Comparison of ENCODE assay signal across 16 mouse cellular contexts in the genomic region with DNA sequence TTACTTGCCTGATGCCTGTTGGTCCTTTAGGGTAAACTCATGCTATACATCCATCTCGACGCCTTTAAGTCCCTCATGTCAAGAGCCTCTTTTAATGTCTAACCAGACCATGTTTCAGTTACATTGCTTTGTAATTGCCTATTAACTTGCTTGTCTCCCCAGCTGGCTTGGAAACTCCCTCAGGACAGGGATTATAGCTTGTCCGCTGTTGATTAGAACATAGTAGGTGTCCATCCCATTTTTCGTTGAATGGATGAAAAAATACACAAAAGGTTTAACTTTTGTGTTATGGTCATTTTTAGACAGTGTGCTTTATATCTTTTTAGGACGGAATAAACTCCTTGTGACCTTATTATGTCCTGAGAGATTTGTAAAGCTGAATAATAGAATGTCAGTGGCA. TPM values are rescaled to one million over a fixed set of nuclear protein-coding genes. Genes with fewer than 3 reads are reported as not detected.
DNase-seq lines count a peak whose midpoint lies in the region; ATAC-seq and TF ChIP-seq lines count a peak whose summit lies in the region.
"Had no signal": no experiment of that assay in that cellular context is flagged by ENCODE, and none has a peak within 500 bp of the region (broad histone marks: within the 10 kb centered on the region; RNA-seq: fewer than 3 reads in every experiment).

No protein-coding gene starts in this region.

- H3K9ac ChIP-seq in midbrain, embryonic 11.5 days (ENCODE audit: low read length): no peak overlapping the region
- no peak overlapping the region for H3K9ac ChIP-seq in midbrain, postnatal 0 days (replicated peaks; ENCODE audit: low read length, poor library complexity, severe bottlenecking)
- H3K9ac ChIP-seq: embryonic facial prominence, embryonic 12.5 days; forebrain, embryonic 13.5 days; forebrain, embryonic 15.5 days; forebrain, postnatal 0 days had no signal

- ATAC-seq in midbrain, embryonic 11.5 days (ENCODE audit: low FRiP score): no peak
- no peak for ATAC-seq in midbrain, postnatal 0 days (ENCODE audit: low FRiP score)
- ATAC-seq: forebrain, embryonic 13.5 days; forebrain, embryonic 15.5 days; forebrain, postnatal 0 days had no signal

- peak; percentile 59 for DNase-seq in midbrain, embryonic 11.5 days (ENCODE audit: low spot score, missing footprints)
- DNase-seq in midbrain, postnatal 0 days (ENCODE audit: low spot score): no peak
- peak; percentile 31 for DNase-seq in retina, postnatal 1 day
- DNase-seq in retina, embryonic 14.5 days (ENCODE audit: low spot score): no peak
- DNase-seq in left cerebral cortex, adult 18-20 months (ENCODE audit: low spot score in 2 of 2): no peak
- DNase-seq: adrenal gland, adult 2 months; adrenal gland, postnatal 10 days; adrenal gland, postnatal 25 days; cerebellum, adult 11-12 months; cerebellum, adult 2 months; cerebellum, adult 9-10 months; forebrain, postnatal 0 days had no signal

- no peak overlapping the region for H3K4me3 ChIP-seq in midbrain, embryonic 11.5 days (ENCODE audit: low read depth, low read length)
- H3K4me3 ChIP-seq in midbrain, postnatal 0 days (ENCODE audit: low read depth, low read length): no peak overlapping the region
- H3K4me3 ChIP-seq: embryonic facial prominence, embryonic 10.5 days; embryonic facial prominence, embryonic 12.5 days; forebrain, embryonic 13.5 days; forebrain, embryonic 15.5 days had no signal

- no peaks in the 10 kb centered on the region for H3K36me3 ChIP-seq in midbrain, embryonic 11.5 days (ENCODE audit: control insufficient read depth, insufficient read depth, low read length)
- H3K36me3 ChIP-seq in midbrain, postnatal 0 days (ENCODE audit: insufficient read depth, low read length): no peaks in the 10 kb centered on the region
- H3K36me3 ChIP-seq: embryonic facial prominence, embryonic 10.5 days; embryonic facial prominence, embryonic 12.5 days; forebrain, embryonic 15.5 days had no signal

- no peak overlapping the region for H3K4me2 ChIP-seq in midbrain, embryonic 11.5 days
- H3K4me2 ChIP-seq in midbrain, postnatal 0 days (ENCODE audit: low read depth, low read length, poor library complexity, severe bottlenecking): no peak overlapping the region
- H3K4me2 ChIP-seq: embryonic facial prominence, embryonic 12.5 days; forebrain, embryonic 13.5 days; forebrain, embryonic 15.5 days had no signal

- 77% methylated on average over 5 of the region's 5 CpGs for WGBS in midbrain, embryonic 11.5 days
- WGBS in midbrain, postnatal 0 days: 42% methylated on average over 5 of the region's 5 CpGs

- TF ChIP-seq CTCF in midbrain, postnatal 0 days (IDR thresholded peaks at IDR 0.05): no peak

- no peak overlapping the region for H3K27ac ChIP-seq in midbrain, embryonic 11.5 days (ENCODE audit: low read depth, low read length)
- H3K27ac ChIP-seq in midbrain, postnatal 0 days (ENCODE audit: low read depth, low read length): no peak overlapping the region
- H3K27ac ChIP-seq: embryonic facial prominence, embryonic 10.5 days; embryonic facial prominence, embryonic 12.5 days; forebrain, embryonic 13.5 days; forebrain, embryonic 15.5 days had no signal

- H3K27me3 ChIP-seq in midbrain, embryonic 11.5 days (ENCODE audit: control insufficient read depth, insufficient read depth, low read length): no peaks in the 10 kb centered on the region
- no peaks in the 10 kb centered on the region for H3K27me3 ChIP-seq in midbrain, postnatal 0 days (ENCODE audit: insufficient read depth, low read length)
- H3K27me3 ChIP-seq: embryonic facial prominence, embryonic 12.5 days; forebrain, embryonic 13.5 days; forebrain, embryonic 15.5 days had no signal

- no peaks in the 10 kb centered on the region for H3K4me1 ChIP-seq in midbrain, embryonic 11.5 days (ENCODE audit: control insufficient read depth, insufficient read depth, low read length)
- H3K4me1 ChIP-seq in midbrain, postnatal 0 days (ENCODE audit: insufficient read depth, low read length): no peaks in the 10 kb centered on the region
- H3K4me1 ChIP-seq: embryonic facial prominence, embryonic 10.5 days; embryonic facial prominence, embryonic 12.5 days; forebrain, embryonic 13.5 days; forebrain, embryonic 15.5 days had no signal

- H3K9me3 ChIP-seq in midbrain, embryonic 11.5 days (ENCODE audit: control insufficient read depth, low read length): no peaks in the 10 kb centered on the region
- no peaks in the 10 kb centered on the region for H3K9me3 ChIP-seq in midbrain, postnatal 0 days (ENCODE audit: low read length)
- H3K9me3 ChIP-seq: embryonic facial prominence, embryonic 10.5 days; embryonic facial prominence, embryonic 12.5 days; forebrain, embryonic 13.5 days; forebrain, embryonic 15.5 days had no signal

RNA-seq across cellular contexts. Expression of gene Magi3, which starts 40.0 kb away (rescaled TPM):
- polyA plus RNA-seq in midbrain, embryonic 11.5 days (2014; fragmentation: Nextera tagmentation; extraction: Ambion mirVana): 4.2 and 5.0 TPM in 2 replicates
- total RNA-seq in midbrain, postnatal 0 days (2014; rRNA removed): 17.0 and 23.8 TPM in 2 replicates
- polyA plus RNA-seq in midbrain, postnatal 0 days (2015; fragmentation: Nextera tagmentation; extraction: Ambion mirVana): 2.6 and 3.1 TPM in 2 replicates
- total RNA-seq in left cerebral cortex, adult 18-20 months (2021): 10 to 100 TPM; 50.3 to 50.4 TPM

Comparison
In these comparisons a context has a peak if more than half of its experiments do, and no peak if none do; other contexts are left out.
1. DNase-seq: peak in midbrain, embryonic 11.5 days (single experiment) and retina, postnatal 1 day (single experiment); none in midbrain, postnatal 0 days (single experiment), retina, embryonic 14.5 days (single experiment) and left cerebral cortex, adult 18-20 months (0 of 2).